Mouse (Mus musculus): ENCODE results near the gene Sae1. TPM values are rescaled to one million over a fixed set of nuclear protein-coding genes. Genes with fewer than 3 reads are reported as not detected.
A peak's percentile ranks its signal among the peaks of the same experiment; 100 is the strongest.
"Not testable (repeated sequence)": the region's sequence is repeated elsewhere in the genome, so short reads cannot be mapped to it uniquely, and the experiment has no call there.

Gene Sae1
- polyA plus RNA-seq, 1 experiment from 2014 or later: 222 TPM

- peak overlapping the region; percentile 77 for H3K4me2 ChIP-seq
- under 1% methylated on average over 31 of the region's 31 CpGs for WGBS (ENCODE audit: insufficient replicate concordance)
- ATAC-seq (replicated peaks; ENCODE audit: insufficient number of reproducible peaks, low FRiP score, low TSS enrichment): peak; percentile 80
Observed at GRCm38 (mm10) chr7:16399098-16399819, 11.7 kb upstream of the Sae1 start.

DNA sequence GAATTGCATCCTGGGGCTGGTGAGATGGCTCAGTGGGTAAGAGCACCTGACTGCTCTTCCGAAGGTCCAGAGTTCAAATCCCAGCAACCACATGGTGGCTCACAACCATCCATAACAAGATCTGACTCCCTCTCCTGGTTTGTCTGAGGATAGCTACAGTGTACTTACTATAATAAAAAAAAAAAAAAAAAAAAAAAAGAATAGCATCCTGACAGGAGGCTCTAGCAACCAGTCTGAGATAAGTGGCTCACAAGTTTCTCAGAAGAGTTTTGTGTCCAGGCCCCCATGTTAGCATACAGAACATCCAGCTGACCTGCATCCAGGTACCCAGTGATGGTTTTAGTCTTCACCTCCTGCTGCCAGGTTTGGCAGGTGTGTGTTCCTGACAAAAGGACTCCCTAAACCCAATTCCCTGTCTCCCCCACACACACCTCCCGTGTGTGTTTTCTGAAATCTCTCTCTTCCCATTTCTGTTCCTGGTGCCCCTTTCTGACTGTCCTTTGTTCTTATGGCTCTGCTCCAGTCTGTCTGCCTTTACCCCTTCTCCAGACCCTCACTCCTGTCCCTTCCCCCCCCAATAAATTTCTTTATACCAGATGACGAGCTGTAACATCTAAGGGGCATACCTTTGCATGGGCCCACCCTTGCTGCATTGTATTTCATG lies 10.9 kb upstream of the Sae1 start:
- H3K9me3 ChIP-seq (replicated peaks; ENCODE audit: control insufficient read depth, low read length): no peaks in the 10 kb centered on the region
- ATAC-seq (replicated peaks; ENCODE audit: insufficient number of reproducible peaks, low FRiP score, low TSS enrichment): no peak
- H3K4me3 ChIP-seq (ENCODE audit: low read depth, low read length): peak overlapping the region; percentile 93
- peaks cover 13% of the 10 kb centered on the region for H3K4me1 ChIP-seq (ENCODE audit: control insufficient read depth, insufficient read depth, low read length)
- no peaks in the 10 kb centered on the region for H3K27me3 ChIP-seq (ENCODE audit: control insufficient read depth, insufficient read depth, low read length)
- peak overlapping the region; percentile 77 for H3K4me2 ChIP-seq
- peak overlapping the region; percentile 100 for H3K9ac ChIP-seq (ENCODE audit: low read depth, low read length)
- H3K36me3 ChIP-seq (ENCODE audit: control insufficient read depth, insufficient read depth, low read length): no peaks in the 10 kb centered on the region
- H3K27ac ChIP-seq (ENCODE audit: low read depth, low read length): peak overlapping the region; percentile 100
- WGBS (ENCODE audit: insufficient replicate concordance): 55% methylated on average over 3 of the region's 3 CpGs

More at GRCm38 (mm10) chr7:16399098-16399819, 11.7 kb upstream of the Sae1 start:
- Histone ChIP-seq H3K36me3 (ENCODE audit: control insufficient read depth, insufficient read depth, low read length) (no peaks in the 10 kb centered on the region), H3K9ac (ENCODE audit: low read depth, low read length) (peak overlapping the region; percentile 100), H3K9me3 (replicated peaks; ENCODE audit: control insufficient read depth, low read length) (no peaks in the 10 kb centered on the region), H3K27me3 (ENCODE audit: control insufficient read depth, insufficient read depth, low read length) (no peaks in the 10 kb centered on the region), H3K27ac (ENCODE audit: low read depth, low read length) (peak overlapping the region; percentile 100), H3K4me1 (ENCODE audit: control insufficient read depth, insufficient read depth, low read length) (peaks cover 18% of the 10 kb centered on the region), H3K4me3 (ENCODE audit: low read depth, low read length) (peak overlapping the region; percentile 93)

DNA sequence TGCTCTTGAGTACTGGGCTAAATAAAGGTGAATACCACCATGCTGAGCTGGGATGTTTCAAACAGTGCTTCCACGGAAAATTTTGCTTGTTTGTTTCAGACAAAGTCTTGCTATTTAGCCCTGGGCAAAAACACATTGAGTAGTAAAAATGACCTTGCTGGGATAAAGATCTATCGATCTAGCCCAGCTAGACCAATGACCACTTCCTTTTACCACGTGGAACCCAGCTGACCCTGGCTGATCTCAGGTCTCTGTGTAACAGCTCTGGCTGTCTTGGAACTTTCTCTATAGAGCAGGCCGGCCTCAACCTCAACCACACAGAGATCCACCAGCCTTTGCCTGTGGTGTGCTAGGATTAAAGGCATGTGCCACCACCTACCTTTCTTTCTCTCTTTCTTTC lies 9.9 kb upstream of the Sae1 start:
- Histone ChIP-seq H3K27ac (ENCODE audit: low read depth, low read length) (no peak overlapping the region), H3K27me3 (ENCODE audit: control insufficient read depth, insufficient read depth, low read length) (no peaks in the 10 kb centered on the region), H3K4me2 (no peak overlapping the region), H3K9ac (ENCODE audit: low read depth, low read length) (no peak overlapping the region), H3K4me1 (ENCODE audit: control insufficient read depth, insufficient read depth, low read length) (peaks cover 6% of the 10 kb centered on the region; the same call in 1 of the 2 replicates), H3K9me3 (replicated peaks; ENCODE audit: control insufficient read depth, low read length) (no peaks in the 10 kb centered on the region), H3K36me3 (ENCODE audit: control insufficient read depth, insufficient read depth, low read length) (no peaks in the 10 kb centered on the region), H3K4me3 (ENCODE audit: low read depth, low read length) (no peak overlapping the region)
- 73% methylated on average over 4 of the region's 4 CpGs for WGBS (ENCODE audit: insufficient replicate concordance)
- ATAC-seq (replicated peaks; ENCODE audit: insufficient number of reproducible peaks, low FRiP score, low TSS enrichment): no peak

DNA sequence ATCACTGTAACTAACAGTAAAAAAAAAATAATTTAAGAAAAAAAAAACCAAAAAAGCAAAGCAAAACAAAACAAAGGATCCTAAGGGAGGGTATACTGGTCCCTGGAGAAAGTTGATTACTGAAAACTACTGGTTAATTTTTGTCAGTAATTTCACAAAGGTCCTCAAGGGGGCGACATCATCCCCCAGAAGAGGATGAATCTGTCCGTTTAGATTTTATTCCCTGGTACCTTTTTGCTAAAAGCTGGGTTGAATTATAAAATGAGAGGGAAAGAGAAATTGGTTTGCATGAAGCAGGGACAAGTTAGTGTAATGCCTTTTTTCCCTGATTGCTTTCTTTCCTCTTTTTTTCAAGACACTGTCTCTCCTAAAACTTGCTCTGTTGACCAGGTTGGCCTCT lies 8.3 kb upstream of the Sae1 start:
- 0% methylated on average over 2 of the region's 2 CpGs for WGBS (ENCODE audit: insufficient replicate concordance)
- ATAC-seq (replicated peaks; ENCODE audit: insufficient number of reproducible peaks, low FRiP score, low TSS enrichment): no peak

GRCm38 (mm10) chr7:16392923-16393322 lies 5.3 kb upstream of the Sae1 start:
- H3K4me2 ChIP-seq: no peak overlapping the region
- H3K27me3 ChIP-seq (ENCODE audit: control insufficient read depth, insufficient read depth, low read length): no peaks in the 10 kb centered on the region
- H3K27ac ChIP-seq (ENCODE audit: low read depth, low read length): no peak overlapping the region
- no peaks in the 10 kb centered on the region for H3K9me3 ChIP-seq (replicated peaks; ENCODE audit: control insufficient read depth, low read length)
- whole genome bisulfite sequencing (ENCODE audit: insufficient replicate concordance): 38% methylated on average over 4 of the region's 4 CpGs
- H3K4me3 ChIP-seq (ENCODE audit: low read depth, low read length): no peak overlapping the region
- ATAC-seq (replicated peaks; ENCODE audit: insufficient number of reproducible peaks, low FRiP score, low TSS enrichment): 0 out of 2 replicates have a peak, but pooled peaks have one; percentile 64
- H3K4me1 ChIP-seq (ENCODE audit: control insufficient read depth, insufficient read depth, low read length): no peaks in the 10 kb centered on the region; the same call in 1 of the 2 replicates
- no peaks in the 10 kb centered on the region for H3K36me3 ChIP-seq (ENCODE audit: control insufficient read depth, insufficient read depth, low read length)
- no peak overlapping the region for H3K9ac ChIP-seq (ENCODE audit: low read depth, low read length)

More for the DNA sequence above, 8.3 kb upstream of the Sae1 start:
- Histone ChIP-seq H3K4me1 (ENCODE audit: control insufficient read depth, insufficient read depth, low read length) (peaks cover 6% of the 10 kb centered on the region; the same call in 1 of the 2 replicates), H3K9me3 (replicated peaks; ENCODE audit: control insufficient read depth, low read length) (no peaks in the 10 kb centered on the region), H3K27ac (ENCODE audit: low read depth, low read length) (no peak overlapping the region), H3K4me2 (no peak overlapping the region), H3K36me3 (ENCODE audit: control insufficient read depth, insufficient read depth, low read length) (no peaks in the 10 kb centered on the region), H3K27me3 (ENCODE audit: control insufficient read depth, insufficient read depth, low read length) (no peaks in the 10 kb centered on the region), H3K4me3 (ENCODE audit: low read depth, low read length) (no peak overlapping the region), H3K9ac (ENCODE audit: low read depth, low read length) (no peak overlapping the region)

GRCm38 (mm10) chr7:16389942-16390341 lies 2.3 kb upstream of the Sae1 start:
- not testable (repeated sequence) for H3K9ac ChIP-seq (ENCODE audit: low read depth, low read length); H3K27me3 ChIP-seq (ENCODE audit: control insufficient read depth, insufficient read depth, low read length); H3K36me3 ChIP-seq (ENCODE audit: control insufficient read depth, insufficient read depth, low read length); H3K27ac ChIP-seq (ENCODE audit: low read depth, low read length); H3K9me3 ChIP-seq (replicated peaks; ENCODE audit: control insufficient read depth, low read length); ATAC-seq (replicated peaks; ENCODE audit: insufficient number of reproducible peaks, low FRiP score, low TSS enrichment); H3K4me2 ChIP-seq; H3K4me3 ChIP-seq (ENCODE audit: low read depth, low read length)
- 82% methylated on average over 2 of the region's 2 CpGs for WGBS (ENCODE audit: insufficient replicate concordance)
- peaks cover 11% of the 10 kb centered on the region for H3K4me1 ChIP-seq (ENCODE audit: control insufficient read depth, insufficient read depth, low read length)

DNA sequence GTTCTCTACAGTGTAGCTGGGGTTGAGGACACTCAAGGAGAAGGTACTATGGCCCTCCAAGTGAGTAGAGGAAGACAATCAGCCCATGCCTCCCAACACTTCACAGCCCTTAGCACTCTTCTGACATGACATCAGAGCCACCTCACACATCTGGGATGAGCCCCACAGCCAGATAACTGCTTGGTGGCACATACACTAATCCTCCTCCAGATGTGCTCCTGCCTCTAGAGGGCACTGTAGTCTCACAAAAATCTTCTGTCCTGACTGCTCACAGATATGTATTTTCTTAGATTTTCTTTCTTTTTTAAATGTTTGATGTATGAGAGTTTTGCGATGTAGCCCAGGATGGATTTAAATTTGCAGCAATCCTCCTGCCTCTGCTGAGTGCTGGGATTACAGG lies 11.1 kb downstream of the Sae1 start:
- H3K9ac ChIP-seq (ENCODE audit: low read depth, low read length): no peak overlapping the region
- no peak for ATAC-seq (replicated peaks; ENCODE audit: insufficient number of reproducible peaks, low FRiP score, low TSS enrichment)
- WGBS (ENCODE audit: insufficient replicate concordance): 84% methylated on average over 1 of the region's 1 CpGs
- no peaks in the 10 kb centered on the region for H3K9me3 ChIP-seq (replicated peaks; ENCODE audit: control insufficient read depth, low read length)
- H3K4me2 ChIP-seq: no peak overlapping the region
- no peak overlapping the region for H3K4me3 ChIP-seq (ENCODE audit: low read depth, low read length)
- H3K27me3 ChIP-seq (ENCODE audit: control insufficient read depth, insufficient read depth, low read length): no peaks in the 10 kb centered on the region
- H3K27ac ChIP-seq (ENCODE audit: low read depth, low read length): no peak overlapping the region
- no peaks in the 10 kb centered on the region for H3K4me1 ChIP-seq (ENCODE audit: control insufficient read depth, insufficient read depth, low read length)
- peaks cover 17% of the 10 kb centered on the region for H3K36me3 ChIP-seq (ENCODE audit: control insufficient read depth, insufficient read depth, low read length)

- WGBS (ENCODE audit: insufficient replicate concordance): 66% methylated on average over 5 of the region's 5 CpGs
- no peak for ATAC-seq (replicated peaks; ENCODE audit: insufficient number of reproducible peaks, low FRiP score, low TSS enrichment)
- Histone ChIP-seq H3K9ac (ENCODE audit: low read depth, low read length) (no peak overlapping the region), H3K4me2 (no peak overlapping the region), H3K27me3 (ENCODE audit: control insufficient read depth, insufficient read depth, low read length) (no peaks in the 10 kb centered on the region), H3K4me1 (ENCODE audit: control insufficient read depth, insufficient read depth, low read length) (no peaks in the 10 kb centered on the region), H3K27ac (ENCODE audit: low read depth, low read length) (no peak overlapping the region), H3K9me3 (replicated peaks; ENCODE audit: control insufficient read depth, low read length) (no peaks in the 10 kb centered on the region), H3K4me3 (ENCODE audit: low read depth, low read length) (no peak overlapping the region), H3K36me3 (ENCODE audit: control insufficient read depth, insufficient read depth, low read length) (peaks cover 15% of the 10 kb centered on the region)
Observed at GRCm38 (mm10) chr7:16374989-16375388, 12.6 kb downstream of the Sae1 start.
